Mouse (Mus musculus): ENCODE data around the gene Gm38394. TPM values are rescaled to one million over a fixed set of nuclear protein-coding genes. Genes with fewer than 3 reads are reported as not detected.
"Not testable (repeated sequence)": the region's sequence is repeated elsewhere in the genome, so short reads cannot be mapped to it uniquely, and the experiment has no call there.

The Gm38394 gene
- polyA plus RNA-seq, 1 experiment from 2014 or later: 8.8 TPM

GRCm38 (mm10) chr1:133670776-133671175, 9.7 kb upstream of the Gm38394 start:
- 80% methylated on average over 6 of the region's 6 CpGs for WGBS
- no peak for ATAC-seq (replicated peaks; ENCODE audit: insufficient number of reproducible peaks, low FRiP score, low TSS enrichment, low read depth)
- H3K27ac ChIP-seq (replicated peaks; ENCODE audit: low read depth, low read length): no peak overlapping the region
- H3K4me1 ChIP-seq (ENCODE audit: control insufficient read depth, insufficient read depth, low read length): no peaks in the 10 kb centered on the region
- H3K27me3 ChIP-seq (ENCODE audit: control insufficient read depth, insufficient read depth, low read length): no peaks in the 10 kb centered on the region
- H3K36me3 ChIP-seq (replicated peaks; ENCODE audit: control insufficient read depth, insufficient read depth, low read depth, low read length): no peaks in the 10 kb centered on the region
- H3K4me3 ChIP-seq (ENCODE audit: low read depth, low read length): no peak overlapping the region
- DNase-seq (ENCODE audit: low spot score): no peak
- H3K4me2 ChIP-seq (ENCODE audit: low read depth, low read length): no peak overlapping the region
- H3K9me3 ChIP-seq (replicated peaks; ENCODE audit: control insufficient read depth, low read length): no peaks in the 10 kb centered on the region
- H3K9ac ChIP-seq (replicated peaks; ENCODE audit: low read length): no peak overlapping the region

GRCm38 (mm10) chr1:133670190-133670589, 9.1 kb upstream of the Gm38394 start:
- Histone ChIP-seq H3K4me3 (ENCODE audit: low read depth, low read length) (no peak overlapping the region), H3K9ac (replicated peaks; ENCODE audit: low read length) (no peak overlapping the region), H3K27me3 (ENCODE audit: control insufficient read depth, insufficient read depth, low read length) (no peaks in the 10 kb centered on the region), H3K4me1 (ENCODE audit: control insufficient read depth, insufficient read depth, low read length) (no peaks in the 10 kb centered on the region), H3K27ac (replicated peaks; ENCODE audit: low read depth, low read length) (no peak overlapping the region), H3K9me3 (replicated peaks; ENCODE audit: control insufficient read depth, low read length) (no peaks in the 10 kb centered on the region), H3K4me2 (ENCODE audit: low read depth, low read length) (no peak overlapping the region), H3K36me3 (replicated peaks; ENCODE audit: control insufficient read depth, insufficient read depth, low read depth, low read length) (no peaks in the 10 kb centered on the region)
- ATAC-seq (replicated peaks; ENCODE audit: insufficient number of reproducible peaks, low FRiP score, low TSS enrichment, low read depth): no peak
- no peak for DNase-seq (ENCODE audit: low spot score)
- 83% methylated on average over 12 of the region's 12 CpGs for WGBS

- Histone ChIP-seq H3K9ac (replicated peaks; ENCODE audit: low read length) (no peak overlapping the region), H3K4me1 (ENCODE audit: control insufficient read depth, insufficient read depth, low read length) (no peaks in the 10 kb centered on the region), H3K4me3 (ENCODE audit: low read depth, low read length) (no peak overlapping the region), H3K27me3 (ENCODE audit: control insufficient read depth, insufficient read depth, low read length) (no peaks in the 10 kb centered on the region), H3K27ac (replicated peaks; ENCODE audit: low read depth, low read length) (no peak overlapping the region), H3K4me2 (ENCODE audit: low read depth, low read length) (no peak overlapping the region), H3K9me3 (replicated peaks; ENCODE audit: control insufficient read depth, low read length) (no peaks in the 10 kb centered on the region), H3K36me3 (replicated peaks; ENCODE audit: control insufficient read depth, insufficient read depth, low read depth, low read length) (no peaks in the 10 kb centered on the region)
- 88% methylated on average over 3 of the region's 3 CpGs for WGBS
- ATAC-seq (replicated peaks; ENCODE audit: insufficient number of reproducible peaks, low FRiP score, low TSS enrichment, low read depth) (no peak), DNase-seq (ENCODE audit: low spot score) (no peak)
Measured at GRCm38 (mm10) chr1:133668618-133669017, 7.5 kb upstream of the Gm38394 start.

GRCm38 (mm10) chr1:133667721-133668120, 6.6 kb upstream of the Gm38394 start:
- no peaks in the 10 kb centered on the region for H3K9me3 ChIP-seq (replicated peaks; ENCODE audit: control insufficient read depth, low read length)
- H3K27ac ChIP-seq (replicated peaks; ENCODE audit: low read depth, low read length): no peak overlapping the region
- no peak overlapping the region for H3K4me2 ChIP-seq (ENCODE audit: low read depth, low read length)
- WGBS: 37% methylated on average over 7 of the region's 7 CpGs
- ATAC-seq (replicated peaks; ENCODE audit: insufficient number of reproducible peaks, low FRiP score, low TSS enrichment, low read depth): no peak
- no peak overlapping the region for H3K4me3 ChIP-seq (ENCODE audit: low read depth, low read length)
- no peaks in the 10 kb centered on the region for H3K36me3 ChIP-seq (replicated peaks; ENCODE audit: control insufficient read depth, insufficient read depth, low read depth, low read length)
- H3K4me1 ChIP-seq (ENCODE audit: control insufficient read depth, insufficient read depth, low read length): no peaks in the 10 kb centered on the region
- no peak overlapping the region for H3K9ac ChIP-seq (replicated peaks; ENCODE audit: low read length)
- DNase-seq (ENCODE audit: low spot score): no peak
- H3K27me3 ChIP-seq (ENCODE audit: control insufficient read depth, insufficient read depth, low read length): no peaks in the 10 kb centered on the region

- not testable (repeated sequence) for DNase-seq (ENCODE audit: low spot score); ATAC-seq (replicated peaks; ENCODE audit: insufficient number of reproducible peaks, low FRiP score, low TSS enrichment, low read depth)
- WGBS: 82% methylated on average over 7 of the region's 8 CpGs
Measured at GRCm38 (mm10) chr1:133665713-133666112, 4.6 kb upstream of the Gm38394 start.

GRCm38 (mm10) chr1:133664203-133664970, 3.3 kb upstream of the Gm38394 start:
- 57% methylated on average over 11 of the region's 11 CpGs for WGBS
- Histone ChIP-seq H3K4me3 (ENCODE audit: low read depth, low read length) (no peak overlapping the region), H3K27ac (replicated peaks; ENCODE audit: low read depth, low read length) (no peak overlapping the region), H3K36me3 (replicated peaks; ENCODE audit: control insufficient read depth, insufficient read depth, low read depth, low read length) (no peaks in the 10 kb centered on the region), H3K4me1 (ENCODE audit: control insufficient read depth, insufficient read depth, low read length) (no peaks in the 10 kb centered on the region), H3K27me3 (ENCODE audit: control insufficient read depth, insufficient read depth, low read length) (no peaks in the 10 kb centered on the region), H3K4me2 (ENCODE audit: low read depth, low read length) (no peak overlapping the region), H3K9me3 (replicated peaks; ENCODE audit: control insufficient read depth, low read length) (no peaks in the 10 kb centered on the region), H3K9ac (replicated peaks; ENCODE audit: low read length) (no peak overlapping the region)
- DNase-seq (ENCODE audit: low spot score): no peak
- no peak for ATAC-seq (replicated peaks; ENCODE audit: insufficient number of reproducible peaks, low FRiP score, low TSS enrichment, low read depth)

More at GRCm38 (mm10) chr1:133665713-133666112, 4.6 kb upstream of the Gm38394 start:
- H3K27me3 ChIP-seq (ENCODE audit: control insufficient read depth, insufficient read depth, low read length); H3K4me3 ChIP-seq (ENCODE audit: low read depth, low read length); H3K4me1 ChIP-seq (ENCODE audit: control insufficient read depth, insufficient read depth, low read length); H3K36me3 ChIP-seq (replicated peaks; ENCODE audit: control insufficient read depth, insufficient read depth, low read depth, low read length); H3K4me2 ChIP-seq (ENCODE audit: low read depth, low read length); H3K9me3 ChIP-seq (replicated peaks; ENCODE audit: control insufficient read depth, low read length); H3K9ac ChIP-seq (replicated peaks; ENCODE audit: low read length); H3K27ac ChIP-seq (replicated peaks; ENCODE audit: low read depth, low read length): not testable (repeated sequence)

- H3K4me1 ChIP-seq (ENCODE audit: control insufficient read depth, insufficient read depth, low read length): no peaks in the 10 kb centered on the region
- H3K36me3 ChIP-seq (replicated peaks; ENCODE audit: control insufficient read depth, insufficient read depth, low read depth, low read length): no peaks in the 10 kb centered on the region
- H3K9ac ChIP-seq (replicated peaks; ENCODE audit: low read length): no peak overlapping the region
- DNase-seq (ENCODE audit: low spot score) (no peak), ATAC-seq (replicated peaks; ENCODE audit: insufficient number of reproducible peaks, low FRiP score, low TSS enrichment, low read depth) (no peak)
- no peak overlapping the region for H3K27ac ChIP-seq (replicated peaks; ENCODE audit: low read depth, low read length)
- no peaks in the 10 kb centered on the region for H3K9me3 ChIP-seq (replicated peaks; ENCODE audit: control insufficient read depth, low read length)
- no peak overlapping the region for H3K4me2 ChIP-seq (ENCODE audit: low read depth, low read length)
- WGBS: 84% methylated on average over 4 of the region's 4 CpGs
- no peaks in the 10 kb centered on the region for H3K27me3 ChIP-seq (ENCODE audit: control insufficient read depth, insufficient read depth, low read length)
- no peak overlapping the region for H3K4me3 ChIP-seq (ENCODE audit: low read depth, low read length)
Measured at GRCm38 (mm10) chr1:133663427-133663826, 2.3 kb upstream of the Gm38394 start.

- no peaks in the 10 kb centered on the region for H3K36me3 ChIP-seq (replicated peaks; ENCODE audit: control insufficient read depth, insufficient read depth, low read depth, low read length)
- H3K9me3 ChIP-seq (replicated peaks; ENCODE audit: control insufficient read depth, low read length): no peaks in the 10 kb centered on the region
- DNase-seq (ENCODE audit: low spot score) (no peak), ATAC-seq (replicated peaks; ENCODE audit: insufficient number of reproducible peaks, low FRiP score, low TSS enrichment, low read depth) (no peak)
- H3K27me3 ChIP-seq (ENCODE audit: control insufficient read depth, insufficient read depth, low read length): no peaks in the 10 kb centered on the region
- no peak overlapping the region for H3K4me3 ChIP-seq (ENCODE audit: low read depth, low read length)
- no peaks in the 10 kb centered on the region for H3K4me1 ChIP-seq (ENCODE audit: control insufficient read depth, insufficient read depth, low read length)
- no peak overlapping the region for H3K27ac ChIP-seq (replicated peaks; ENCODE audit: low read depth, low read length)
- 94% methylated on average over 7 of the region's 7 CpGs for WGBS
- no peak overlapping the region for H3K9ac ChIP-seq (replicated peaks; ENCODE audit: low read length)
- no peak overlapping the region for H3K4me2 ChIP-seq (ENCODE audit: low read depth, low read length)
Measured at GRCm38 (mm10) chr1:133662941-133663340, 1.8 kb upstream of the Gm38394 start.
